Mouse (Mus musculus) intestine, postnatal 0 days (tissue): ENCODE measurements around the gene Gm28269. TPM values are rescaled to one million over a fixed set of nuclear protein-coding genes. Genes with fewer than 3 reads are reported as not detected.

Source experiments
- ATAC-seq: fragments of 200-750 bp; cut with Nextera tagmentation; 2 replicates; pipeline ENCODE4 v1.8.0; 2017; ENCODE audit warnings: mild to moderate bottlenecking, moderate TSS enrichment, moderate library complexity
- H3K27ac ChIP-seq: fragments of 300-500 bp; sonication (generic); 2 replicates; pipeline ENCODE4 v1.5.1; 2014; ENCODE audit warnings: mild to moderate bottlenecking, low read depth, low read length, moderate library complexity
- H3K27me3 ChIP-seq: fragments of 300-500 bp; sonication (generic); replicated peaks from 2 replicates; pipeline ENCODE4 v1.6.1; 2014; ENCODE audit warnings: low read length, mixed read lengths; ENCODE audit not compliant: control insufficient read depth, insufficient read depth
- H3K36me3 ChIP-seq: fragments of 300-500 bp; sonication (generic); 2 replicates; pipeline ENCODE4 v1.6.1; 2014; ENCODE audit warnings: mild to moderate bottlenecking, moderate library complexity; ENCODE audit not compliant: control insufficient read depth, insufficient read depth
- H3K4me1 ChIP-seq: fragments of 300-500 bp; sonication (generic); replicated peaks from 2 replicates; pipeline ENCODE4 v1.6.1; 2014; ENCODE audit warnings: antibody characterized with exemption, low read length, mixed read lengths; ENCODE audit not compliant: control insufficient read depth, insufficient read depth
- H3K4me2 ChIP-seq: fragments of 300-500 bp; sonication (generic); replicated peaks from 2 replicates; pipeline ENCODE4 v1.6.1; 2014; ENCODE audit warnings: low read depth, mild to moderate bottlenecking, moderate library complexity
- H3K4me3 ChIP-seq: fragments of 300-500 bp; sonication (generic); 2 replicates; pipeline ENCODE4 v1.5.1; 2014; ENCODE audit warnings: low read depth, low read length
- H3K9ac ChIP-seq: fragments of 300-500 bp; sonication (generic); 2 replicates; pipeline ENCODE4 v1.6.1; 2014; ENCODE audit warnings: mild to moderate bottlenecking, low read depth, low read length
- H3K9me3 ChIP-seq: fragments of 300-500 bp; sonication (generic); 2 replicates; pipeline ENCODE4 v1.6.1; 2016; ENCODE audit warnings: mixed run types; ENCODE audit not compliant: control insufficient read depth
- CTCF ChIP-seq: sonication (generic); IDR thresholded peaks from 2 replicates; pipeline ENCODE4 v1.5.1; 2016; ENCODE audit warnings: low read depth, mild to moderate bottlenecking, control low read depth, antibody characterized with exemption, moderate library complexity
- WGBS: fragments of 180-500 bp; shearing (Covaris S2); extraction: QIAGEN DNeasy Blood & Tissue Kit; methylation state at CpG from one replicate; pipeline ENCODE4 v1.1.7; 2014; 5-methylcytosine and 5-hydroxymethylcytosine counted together
- polyA plus RNA-seq: library from polyadenylated mRNA; unstranded; fragments of >200 nt; fragmentation: Nextera tagmentation; extraction: Ambion mirVana; gene quantifications from 2 replicates; pipeline ENCODE4 v1.2.1, GENCODE M21; 2015

The Gm28269 gene
- polyA plus RNA-seq, 1 experiment from 2014 or later = not detected

DNA sequence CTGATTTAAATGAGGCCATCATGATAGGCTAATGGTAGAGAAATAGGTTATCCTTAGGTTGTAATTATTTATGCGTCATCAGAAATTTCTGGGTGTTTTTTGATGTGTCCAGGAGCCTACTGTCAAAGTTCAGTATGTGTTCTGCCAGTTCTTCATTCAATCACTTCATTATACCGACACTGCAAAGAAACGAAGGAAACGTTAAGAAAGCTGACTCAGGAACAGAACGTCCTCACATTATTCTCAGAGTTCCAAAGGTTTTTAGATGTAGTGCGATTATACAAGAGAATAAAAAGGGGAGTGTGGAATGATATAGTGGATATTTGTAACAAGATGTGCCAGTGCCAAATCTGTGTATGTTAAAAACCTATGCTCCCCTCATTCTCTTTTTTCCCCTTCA is 49.7 kb downstream of the Gm28269 start:
- no peak for TF ChIP-seq CTCF
- no peak overlapping the region for H3K4me3 ChIP-seq
- no peaks in the 10 kb centered on the region for H3K36me3 ChIP-seq
- no peaks in the 10 kb centered on the region for H3K4me1 ChIP-seq
- H3K27ac ChIP-seq = no peak overlapping the region
- no peak overlapping the region for H3K9ac ChIP-seq
- no peaks in the 10 kb centered on the region for H3K27me3 ChIP-seq
- no peak overlapping the region for H3K4me2 ChIP-seq
- WGBS = 77% methylated on average over 6 of the region's 6 CpGs
- ATAC-seq = no peak
- H3K9me3 ChIP-seq = no peaks in the 10 kb centered on the region

Other genes with a start within 250 kb of the Gm28269 start
- 5.0 and 18.2 TPM in 2 replicates for gene Slc6a14, start 30.2 kb downstream of the Gm28269 start, polyA plus RNA-seq